Mouse (Mus musculus) spleen, adult 18-20 months (tissue): ENCODE results near the gene Pfas.

Source experiments
- DNase-seq, 2 experiments: peaks; one replicate each; pipeline ENCODE4 v3.0.0; 2022; ENCODE audit warnings: mixed read lengths in 2 of 2

Gene Pfas

GRCm38 (mm10) chr11:69008182-69009121, at the start of gene Pfas:
Gene Pfas, minus strand, starts transcription at chr11:69008460.
- DNase-seq = peak; percentile 82 to 92

GRCm38 (mm10) chr11:69053848-69054247, 45.6 kb upstream of the Pfas start:
- no peak for DNase-seq

- DNase-seq = no peak
Observed at GRCm38 (mm10) chr11:69052824-69053421, 44.7 kb upstream of the Pfas start.

GRCm38 (mm10) chr11:69051771-69052170, 43.5 kb upstream of the Pfas start:
- no peak for DNase-seq

- DNase-seq = no peak
Observed at GRCm38 (mm10) chr11:69050748-69051147, 42.5 kb upstream of the Pfas start.

- no peak for DNase-seq
Observed at GRCm38 (mm10) chr11:69048151-69048550, 39.9 kb upstream of the Pfas start.

GRCm38 (mm10) chr11:69047592-69047991, 39.3 kb upstream of the Pfas start:
- no peak for DNase-seq

GRCm38 (mm10) chr11:69046395-69046774, 38.1 kb upstream of the Pfas start:
- DNase-seq = no peak

- DNase-seq = peak; percentile 66 to 74
Observed at GRCm38 (mm10) chr11:69045531-69046394, 37.5 kb upstream of the Pfas start, which contains the start of gene Aurkb. Gene Aurkb, plus strand, starts transcription at chr11:69045647.

GRCm38 (mm10) chr11:69038173-69038572, 29.9 kb upstream of the Pfas start:
- no peak for DNase-seq

GRCm38 (mm10) chr11:69037231-69038061, 29.2 kb upstream of the Pfas start:
- peak; percentile 68 to 85 for DNase-seq

- DNase-seq = peak; percentile 76 to 85
Observed at GRCm38 (mm10) chr11:69036486-69037230, 28.4 kb upstream of the Pfas start.

GRCm38 (mm10) chr11:69035849-69036248, 27.6 kb upstream of the Pfas start:
- DNase-seq = peak; percentile 68 to 72

- DNase-seq = no peak
Observed at GRCm38 (mm10) chr11:69035411-69035810, 27.2 kb upstream of the Pfas start.

GRCm38 (mm10) chr11:69034585-69034984, 26.3 kb upstream of the Pfas start:
- no peak for DNase-seq

- DNase-seq = no peak
Observed at GRCm38 (mm10) chr11:69033552-69033951, 25.3 kb upstream of the Pfas start.

- no peak for DNase-seq
Observed at GRCm38 (mm10) chr11:69028805-69029204, 20.5 kb upstream of the Pfas start.

- no peak for DNase-seq
Observed at GRCm38 (mm10) chr11:69026562-69026961, 18.3 kb upstream of the Pfas start.

- DNase-seq = no peak
Observed at GRCm38 (mm10) chr11:69020691-69021090, 12.4 kb upstream of the Pfas start.

GRCm38 (mm10) chr11:69016755-69017154, 8.5 kb upstream of the Pfas start:
- no peak for DNase-seq
